Mouse (Mus musculus) spleen, postnatal 14 days (tissue): ENCODE measurements around the gene Ect2.
A peak's percentile ranks its signal among the peaks of the same experiment; 100 is the strongest.

Experiments
- DNase-seq, 2 experiments: peaks; one replicate each; pipeline ENCODE4 v3.0.0; 2021 to 2022; ENCODE audit warnings: low spot score in 2 of 2

Ect2 gene

DNA sequence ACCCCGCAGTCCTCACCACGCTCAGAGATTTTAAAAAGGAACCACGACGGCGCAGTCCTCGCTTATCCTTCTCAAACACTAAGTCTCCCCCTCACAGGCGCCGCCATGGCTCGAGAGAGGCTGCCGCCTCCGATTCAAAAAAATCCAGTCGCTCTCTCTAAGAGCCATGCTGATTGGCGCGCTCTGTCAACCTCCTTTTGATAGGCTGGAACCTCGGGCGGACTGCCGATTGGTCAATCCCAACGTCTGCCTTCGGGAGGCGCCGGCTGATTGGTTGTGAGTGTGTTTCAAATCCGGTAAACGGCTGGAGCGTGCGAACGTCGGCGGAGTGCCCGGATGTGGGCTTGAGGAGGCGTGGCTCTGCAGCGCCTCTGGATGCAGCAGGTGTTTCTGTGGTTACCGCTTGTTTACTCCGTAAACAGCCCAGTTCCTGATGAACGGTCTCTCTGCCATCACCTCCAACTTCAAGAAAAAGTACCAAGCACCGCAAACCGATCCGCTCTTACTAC, at the start of gene Ect2:
Ect2 (minus strand) TSS at position 178 of the 509 bp plus-strand sequence.
- DNase-seq = peak; percentile 96 to 97

DNA sequence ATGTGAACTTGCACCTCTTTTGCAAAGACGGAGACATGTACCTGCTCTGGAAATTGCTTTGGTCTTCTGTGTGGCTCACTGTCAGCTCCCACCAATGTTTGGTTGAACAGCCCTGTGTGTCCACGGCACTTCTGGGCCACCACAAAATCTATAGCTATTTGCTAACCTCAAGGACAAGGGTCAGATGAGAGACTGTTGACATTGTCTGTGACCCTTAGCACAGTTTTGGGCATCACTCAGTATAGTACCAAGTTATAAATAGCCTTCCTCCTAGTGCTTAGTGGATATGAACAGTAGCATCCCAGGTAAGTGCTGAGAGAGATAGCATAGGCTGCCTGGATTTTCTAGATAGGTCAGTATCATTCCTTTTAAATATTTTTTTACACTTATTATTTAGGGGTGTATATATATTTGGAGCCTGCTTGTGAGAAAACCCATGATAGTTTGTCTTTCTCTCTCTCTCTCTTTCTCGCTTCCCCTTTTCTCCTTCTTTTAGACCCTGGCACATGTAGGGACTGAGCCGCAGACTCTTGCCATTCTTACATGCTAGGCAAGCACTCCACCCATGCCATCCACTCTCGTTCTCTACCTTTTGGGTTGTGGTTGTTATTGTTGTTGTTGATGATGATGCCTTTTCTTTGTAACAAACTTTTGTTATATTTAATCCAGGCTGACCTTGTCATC, 48.2 kb upstream of the Ect2 start:
- DNase-seq = no peak

DNA sequence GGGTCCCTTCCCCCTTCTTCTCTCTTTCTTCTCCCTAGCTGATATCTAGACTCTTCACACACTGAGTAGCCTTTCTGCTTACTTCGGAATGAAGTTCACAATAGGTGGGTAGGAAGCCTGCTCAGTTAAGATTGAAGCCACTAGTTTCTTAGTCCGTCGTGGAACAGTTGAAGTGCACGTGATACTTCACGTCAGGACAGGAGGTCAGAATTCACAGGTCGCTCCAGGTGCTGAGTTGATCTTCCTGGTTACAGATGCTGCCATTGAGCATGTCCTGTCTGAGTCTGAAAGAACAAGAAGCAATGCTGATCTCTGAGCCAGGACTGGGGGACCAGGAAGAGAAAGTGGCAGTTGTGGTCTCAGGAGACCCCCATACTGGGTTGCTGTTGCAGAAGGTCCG, 45.4 kb upstream of the Ect2 start:
- DNase-seq = no peak

DNA sequence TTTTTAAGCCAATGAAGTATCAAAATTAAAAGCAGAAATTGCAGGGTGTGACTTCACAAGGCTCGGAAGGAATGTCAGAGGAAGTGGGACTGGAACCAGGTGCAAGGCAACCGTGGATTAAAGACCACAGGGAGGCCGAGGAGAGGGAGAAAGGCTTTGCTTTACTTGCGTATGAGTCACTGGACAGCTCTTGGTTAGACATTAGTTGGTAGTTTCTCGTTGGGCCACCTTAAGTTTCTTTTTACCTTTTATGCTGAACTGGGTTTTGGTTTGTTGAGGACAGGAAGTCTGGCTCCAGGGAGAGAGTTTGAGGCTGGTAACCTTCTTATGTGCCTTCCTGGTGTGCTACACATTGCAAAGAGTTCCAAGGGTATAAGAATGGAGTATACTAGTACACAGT, 44.1 kb upstream of the Ect2 start:
- no peak for DNase-seq

DNA sequence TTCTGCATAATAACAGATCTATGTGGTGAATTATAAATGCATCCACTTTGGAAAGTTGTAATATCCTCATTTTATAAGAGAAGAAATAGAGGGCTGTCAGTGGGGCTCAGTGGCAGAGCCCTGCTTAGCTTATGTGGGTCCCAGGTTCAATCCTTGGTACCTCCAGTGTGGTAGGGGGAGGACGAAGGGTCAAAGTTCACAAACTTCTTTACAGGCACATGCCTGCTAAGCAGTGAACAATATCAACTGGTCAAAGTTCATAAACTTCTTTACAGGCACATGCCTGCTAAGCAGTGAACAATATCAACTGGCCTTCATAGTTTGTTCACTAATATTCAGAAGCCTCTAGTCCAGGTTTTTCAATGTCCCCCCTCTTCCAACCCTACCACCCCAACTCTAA, 42.9 kb upstream of the Ect2 start:
- no peak for DNase-seq

DNA sequence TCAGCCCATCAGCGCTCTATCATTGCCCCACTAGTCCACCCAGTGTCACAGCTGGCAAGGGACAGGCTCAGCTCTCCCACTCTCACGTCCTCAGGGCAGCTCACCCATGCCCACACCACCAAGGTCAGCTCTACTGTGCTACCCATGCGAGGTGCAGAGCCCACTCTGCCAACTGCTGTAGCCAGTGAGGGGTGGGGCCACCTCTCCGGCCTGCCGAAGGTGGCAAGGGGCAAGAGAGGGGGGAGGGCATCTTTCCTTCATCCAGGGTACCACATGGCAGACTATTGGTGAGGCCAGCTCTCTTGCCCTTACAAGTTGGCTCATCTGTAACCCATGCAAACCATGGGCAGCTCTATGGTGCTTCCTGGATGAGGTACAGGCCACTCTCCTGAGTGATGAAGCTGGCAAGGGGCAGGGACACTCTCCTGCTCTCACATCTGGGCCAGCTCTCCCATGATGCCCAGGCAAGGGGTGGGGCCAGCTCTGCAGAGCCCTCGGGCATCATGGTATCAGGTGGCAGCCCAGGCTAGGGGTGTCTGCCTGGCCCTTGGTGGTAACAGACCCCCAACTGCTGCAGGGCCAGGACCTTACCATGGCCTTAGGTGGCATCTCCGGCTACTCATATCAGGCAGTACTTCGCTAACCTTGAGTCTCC, 42.0 kb upstream of the Ect2 start:
- no peak for DNase-seq

DNA sequence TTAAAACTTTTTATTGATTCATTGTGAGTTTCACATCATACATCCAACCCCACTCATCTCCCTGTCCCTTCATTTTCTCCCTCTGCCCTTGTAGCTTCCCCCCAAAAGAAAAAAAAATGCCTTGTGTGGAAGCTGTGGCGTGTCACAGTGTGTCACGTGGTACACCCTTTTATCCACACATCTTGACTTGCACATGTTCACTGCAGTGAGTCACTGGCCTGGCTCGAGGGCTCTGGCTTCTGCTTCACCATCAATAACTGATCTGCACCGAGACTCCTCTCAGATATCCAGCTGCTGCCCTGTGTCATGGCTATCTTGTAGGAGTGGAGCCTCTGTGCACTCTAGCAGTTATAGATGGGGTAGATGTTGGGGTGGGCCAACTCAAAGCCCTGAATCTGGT, 41.5 kb upstream of the Ect2 start:
- no peak for DNase-seq

DNA sequence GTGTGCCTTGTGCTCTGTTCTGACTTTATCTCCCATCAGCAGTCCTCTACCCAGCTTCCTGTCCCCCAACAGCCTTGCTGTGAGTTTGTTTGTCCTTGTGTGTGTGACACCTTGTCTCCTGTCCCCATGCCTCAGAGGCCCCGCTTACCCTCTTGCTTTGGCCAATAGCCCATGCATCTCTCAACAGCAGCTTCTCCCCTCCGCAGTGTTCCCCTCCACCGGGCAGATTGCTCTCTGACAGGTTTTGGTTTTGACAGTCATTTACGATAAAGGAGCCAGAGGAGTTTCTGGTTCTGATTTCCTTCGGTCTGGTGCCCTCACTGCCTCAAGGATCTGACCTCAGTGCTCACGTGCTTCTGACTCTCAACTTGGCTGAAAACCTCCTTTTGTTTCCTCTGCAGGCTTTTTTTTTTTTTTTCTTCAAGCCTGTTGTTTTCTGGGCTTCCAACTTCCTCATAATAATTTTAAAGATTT, 40.2 kb upstream of the Ect2 start:
- no peak for DNase-seq

DNA sequence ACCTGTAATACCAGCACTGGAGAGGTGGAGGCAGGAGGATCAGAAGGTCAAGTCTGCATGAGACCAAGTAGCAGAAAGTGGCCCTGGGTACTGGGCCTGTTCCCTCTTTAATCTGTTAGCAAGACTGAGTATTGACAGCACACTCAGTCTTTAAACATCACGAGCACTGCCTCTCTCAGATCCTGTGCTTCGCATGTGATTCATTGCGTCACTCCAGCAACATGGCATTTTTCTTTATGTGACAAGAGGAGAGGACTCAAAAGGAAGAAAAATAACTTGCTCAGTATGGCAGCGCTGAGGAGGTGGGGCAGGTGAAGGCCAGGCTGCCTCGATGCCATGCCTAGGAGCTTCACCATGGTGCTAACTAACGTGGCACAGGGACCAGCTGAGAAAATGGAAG, 38.2 kb upstream of the Ect2 start:
- no peak for DNase-seq

DNA sequence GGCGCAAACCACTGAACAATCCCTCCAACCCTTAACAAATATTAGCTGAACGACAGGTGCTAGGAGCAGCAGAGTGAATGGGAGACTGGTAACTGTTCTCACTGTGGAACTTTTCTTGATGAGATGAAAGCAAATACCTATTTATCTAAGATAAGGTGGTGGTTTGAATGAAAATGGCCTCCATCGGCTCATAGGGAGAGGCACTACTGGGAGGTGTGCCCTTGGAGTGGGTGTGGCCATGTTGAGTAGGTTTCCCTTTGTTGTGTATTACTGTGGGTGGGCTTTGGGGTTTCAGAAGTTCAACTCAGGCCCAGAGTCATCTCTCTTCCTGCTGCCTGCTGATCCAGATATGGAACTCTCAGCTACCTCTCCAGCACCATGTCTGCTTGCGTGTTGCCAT, 37.2 kb upstream of the Ect2 start:
- no peak for DNase-seq

DNA sequence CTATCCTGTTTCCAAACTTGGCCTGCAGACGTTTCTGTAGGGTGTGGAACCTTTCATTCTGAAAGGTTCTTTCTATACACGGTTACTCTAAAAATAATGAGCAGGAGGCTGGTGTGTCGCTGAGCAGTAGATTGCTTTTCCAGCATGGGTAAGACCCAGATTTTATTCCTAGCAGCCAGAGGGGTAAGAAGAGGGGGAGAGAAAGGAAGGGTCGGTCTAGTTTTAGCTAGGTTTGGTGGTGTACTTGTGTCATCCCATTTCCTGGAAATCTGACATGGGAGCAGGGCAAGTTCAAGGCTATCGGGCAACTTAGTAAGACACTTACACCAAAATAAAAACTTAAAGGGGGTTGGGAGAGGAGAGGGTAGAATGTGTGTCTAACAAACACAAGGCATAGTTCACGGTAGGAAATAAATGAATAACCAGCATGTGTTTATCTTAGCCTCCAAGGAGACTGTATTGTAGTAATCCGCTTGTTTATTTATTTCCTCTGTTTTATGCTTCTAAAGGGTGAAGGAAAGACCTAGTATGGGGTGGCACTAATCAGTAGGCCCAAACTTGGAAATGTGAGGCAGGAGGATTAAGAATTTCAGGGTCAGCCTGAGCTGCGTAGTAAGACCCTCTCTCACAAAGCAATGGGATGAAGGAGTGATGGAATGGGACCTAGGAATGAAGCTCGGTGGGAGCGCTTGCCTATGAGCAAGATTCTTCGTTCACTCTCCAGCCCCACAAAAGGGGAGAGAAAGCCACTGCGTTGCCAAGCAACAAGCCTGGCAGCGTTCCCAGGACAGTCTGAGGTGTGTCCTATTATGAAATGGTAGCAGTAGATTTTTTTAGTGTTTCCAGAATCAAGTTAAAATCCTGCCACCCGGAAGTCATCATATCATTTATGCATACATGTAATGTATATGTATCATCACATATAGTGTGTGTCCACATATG, 35.9 kb upstream of the Ect2 start:
- no peak for DNase-seq

DNA sequence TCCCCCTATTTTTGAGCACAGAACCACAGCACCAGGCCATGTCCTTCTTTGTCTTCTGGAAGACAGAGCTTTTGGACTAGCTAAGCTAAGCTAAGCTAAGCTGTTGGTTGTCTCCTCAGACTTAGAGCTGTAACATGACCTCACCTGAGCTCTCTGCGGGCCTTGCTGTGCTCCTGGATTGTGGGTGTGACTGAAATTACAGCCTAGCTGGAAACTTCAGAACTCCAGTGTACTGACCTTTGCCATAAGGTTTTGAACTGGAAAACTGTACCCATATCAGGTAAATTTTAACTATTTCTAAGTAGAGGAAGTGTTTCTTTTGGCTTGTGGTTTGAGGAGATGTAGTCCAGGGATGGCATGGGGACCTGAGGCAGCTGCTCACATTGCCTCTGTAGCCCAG, 34.7 kb upstream of the Ect2 start:
- no peak for DNase-seq

DNA sequence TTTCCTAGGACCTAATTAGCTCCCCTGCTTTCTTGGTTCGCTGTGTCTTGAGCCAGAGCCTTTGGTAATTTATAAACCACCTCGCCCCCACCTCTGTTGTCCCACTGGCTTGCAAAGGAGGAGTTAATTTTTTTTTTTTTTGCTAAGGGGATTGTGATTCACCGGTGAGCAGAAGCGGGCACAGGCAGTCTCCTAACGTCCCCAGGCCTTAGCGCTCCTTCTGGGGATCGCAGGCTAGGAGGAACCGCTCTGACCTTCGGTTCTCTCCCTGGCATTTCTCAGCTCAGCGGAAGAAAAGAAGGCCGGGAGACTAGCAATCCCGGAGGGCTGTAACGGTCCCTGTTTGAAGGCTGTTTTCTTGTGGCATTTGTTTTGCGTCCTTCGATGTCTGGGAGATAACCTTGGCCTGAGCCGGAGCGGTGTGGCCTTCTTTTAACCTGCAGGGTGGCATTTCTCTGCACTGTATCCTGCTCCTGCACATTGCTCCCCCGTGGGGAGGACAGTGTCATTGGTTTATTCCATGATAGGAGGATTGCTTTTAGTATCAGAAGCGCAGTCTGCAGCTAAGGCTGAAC, 30.0 kb upstream of the Ect2 start:
- DNase-seq = no peak

DNA sequence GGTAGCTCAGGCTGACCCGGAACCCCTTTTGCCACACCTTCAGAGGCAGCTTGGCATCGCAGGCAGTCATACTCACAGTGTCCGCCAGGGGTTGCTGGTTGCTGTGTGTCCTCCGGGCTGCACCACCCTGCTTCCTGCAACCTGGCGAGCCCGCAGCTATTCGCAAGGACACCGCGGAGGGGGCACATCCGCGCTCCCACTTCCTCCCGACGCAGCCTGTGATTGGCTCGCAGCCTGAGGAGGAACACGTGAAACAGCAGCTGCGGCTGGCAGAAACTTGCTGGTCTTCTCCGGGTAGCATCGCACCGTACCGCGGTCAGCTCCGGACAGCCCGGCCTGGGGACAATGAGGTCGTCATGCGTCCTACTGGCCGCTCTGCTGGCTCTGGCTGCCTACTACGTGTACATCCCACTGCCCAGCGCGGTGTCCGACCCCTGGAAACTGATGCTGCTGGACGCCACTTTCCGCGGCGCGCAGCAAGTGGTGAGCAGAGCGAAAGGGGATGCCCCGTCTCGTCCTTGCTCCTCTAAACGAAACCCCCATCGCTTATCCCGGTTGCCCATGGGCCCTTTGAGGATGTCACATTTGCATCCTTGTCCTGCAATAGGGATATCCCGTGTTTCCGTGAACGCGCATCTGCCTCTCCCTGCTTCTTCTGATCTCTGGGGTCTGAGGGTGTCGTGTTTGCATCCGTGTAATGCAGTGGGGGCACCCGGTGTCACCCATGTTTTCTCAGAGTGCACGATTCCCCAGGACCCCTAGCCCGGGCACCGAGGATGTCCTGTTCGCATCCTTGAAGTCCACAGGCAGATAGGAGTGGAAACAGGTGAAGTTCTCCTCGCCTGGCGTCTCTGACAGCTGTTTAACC, 29.3 kb upstream of the Ect2 start, which contains the start of gene Nceh1:
Nceh1 (plus strand) TSS at position 233 of the 868 bp plus-strand sequence.
- peak; percentile 81 to 87 for DNase-seq

DNA sequence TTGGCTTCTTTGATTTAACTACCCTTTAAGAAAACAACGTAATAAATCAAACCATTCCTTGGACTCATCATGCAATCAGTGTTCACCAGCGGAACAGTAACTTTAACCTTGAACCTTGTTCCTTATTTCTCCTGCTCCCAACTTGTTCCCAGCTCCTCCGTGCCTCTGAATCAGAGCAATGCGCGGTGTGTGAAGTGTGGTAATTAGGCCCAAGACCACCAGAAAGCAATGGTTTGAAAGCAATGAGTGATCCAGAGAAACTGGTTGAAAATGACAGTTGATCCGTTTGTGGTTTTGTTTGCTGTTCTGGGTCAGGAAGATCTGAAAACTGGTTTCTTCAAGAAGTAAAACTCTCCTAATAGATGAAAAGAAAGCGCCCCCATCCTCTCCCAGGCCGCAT, 26.0 kb upstream of the Ect2 start:
- DNase-seq = no peak

DNA sequence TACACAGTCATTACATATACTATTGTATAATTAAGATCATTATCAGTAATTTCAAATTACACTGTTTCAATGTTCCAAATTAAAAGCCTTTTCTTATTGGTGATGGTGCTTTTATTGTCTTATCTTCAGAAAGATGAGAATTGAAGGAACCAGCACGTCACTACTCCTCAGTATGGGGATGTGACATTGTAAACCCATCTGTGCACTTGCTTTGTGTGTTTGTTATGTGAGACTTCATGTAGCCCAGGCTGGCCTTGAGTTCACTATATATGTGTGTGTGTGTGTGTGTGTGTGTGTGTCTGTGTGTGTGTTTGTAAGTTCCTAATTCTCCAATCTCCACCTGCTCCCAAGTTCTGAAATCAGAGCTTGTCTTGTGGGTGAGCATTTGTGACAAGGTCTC, 16.6 kb upstream of the Ect2 start:
- no peak for DNase-seq

DNA sequence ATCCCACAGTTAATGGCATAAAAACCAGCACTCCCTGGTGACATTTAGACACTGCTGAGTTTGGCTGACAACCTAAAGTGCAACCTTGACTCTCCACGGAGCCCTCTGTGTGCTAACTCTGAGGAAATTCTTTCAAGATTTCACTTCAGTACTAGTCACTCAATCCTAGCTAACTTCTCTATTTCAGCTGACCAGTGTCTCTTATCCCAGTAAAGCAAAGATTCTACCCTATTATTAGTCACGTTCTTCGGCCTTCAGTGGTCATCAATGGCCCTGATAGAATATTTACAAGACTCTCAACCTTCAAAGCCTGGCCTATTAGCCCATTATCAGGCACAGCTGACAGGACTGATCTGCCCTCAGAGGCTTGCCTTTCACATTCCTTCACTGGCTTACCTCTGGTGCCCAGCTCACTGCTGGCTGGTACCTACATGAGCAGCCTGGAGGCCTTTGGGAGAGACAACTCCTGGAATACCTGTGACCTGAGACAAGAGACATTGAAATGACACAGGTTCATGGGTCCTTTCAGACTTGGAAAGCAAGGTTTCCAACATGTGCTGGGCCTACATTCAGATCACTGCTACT, 11.9 kb upstream of the Ect2 start:
- DNase-seq = no peak

DNA sequence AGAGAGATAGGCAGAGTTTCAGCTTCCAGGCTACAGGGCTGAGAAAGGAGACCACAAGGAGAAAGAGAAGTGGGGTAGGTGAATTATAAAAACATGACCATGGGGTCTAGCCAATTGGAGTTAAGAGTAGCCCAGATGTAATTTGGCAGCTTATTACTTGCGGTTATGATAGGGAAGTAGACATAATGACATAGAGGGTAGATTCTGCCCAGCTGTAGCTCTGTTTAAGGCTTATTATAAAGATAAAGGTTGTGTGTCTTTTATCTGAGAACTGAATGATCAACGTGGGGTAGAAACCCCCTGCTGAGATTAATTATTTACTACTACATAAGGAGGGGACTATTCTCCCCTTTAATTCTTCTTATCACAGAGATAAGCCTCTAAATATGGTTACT, 8.7 kb upstream of the Ect2 start:
- DNase-seq = no peak

DNA sequence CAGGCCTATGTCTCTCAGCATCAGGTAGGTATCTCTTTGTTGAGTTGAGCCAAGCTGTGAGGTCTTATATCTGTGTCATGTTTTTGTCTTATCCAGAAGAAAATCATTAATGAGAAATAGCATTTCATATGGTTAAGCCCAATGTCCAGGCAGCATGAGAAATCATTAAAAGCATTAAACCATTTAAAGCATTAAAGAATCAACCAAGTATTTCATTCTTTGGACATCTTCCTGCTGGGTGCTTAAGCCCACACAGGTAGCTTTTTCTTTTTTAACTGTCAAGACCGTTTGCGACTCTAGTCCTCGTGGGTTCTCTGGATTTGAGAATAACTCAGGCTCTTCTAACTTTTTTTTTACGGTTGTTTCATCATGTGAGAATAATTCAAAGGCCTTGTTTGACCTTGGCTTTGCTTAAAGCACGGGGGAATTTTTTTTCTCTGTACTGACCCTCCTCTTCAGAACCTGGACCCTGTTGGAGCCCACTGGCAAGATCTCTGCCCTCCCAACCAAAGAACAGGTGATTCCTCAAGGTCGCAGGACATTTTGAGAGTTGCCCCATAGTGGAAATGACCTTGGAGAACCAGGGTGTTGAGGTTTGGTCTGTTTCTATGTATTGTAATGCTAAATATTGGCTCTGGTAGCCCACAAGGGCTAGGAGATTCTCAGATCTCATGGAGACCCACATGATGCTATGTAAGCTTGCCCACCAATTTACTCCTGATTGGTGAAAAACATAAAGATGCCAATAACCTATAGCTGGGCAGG, 8.1 kb upstream of the Ect2 start:
- no peak for DNase-seq

DNA sequence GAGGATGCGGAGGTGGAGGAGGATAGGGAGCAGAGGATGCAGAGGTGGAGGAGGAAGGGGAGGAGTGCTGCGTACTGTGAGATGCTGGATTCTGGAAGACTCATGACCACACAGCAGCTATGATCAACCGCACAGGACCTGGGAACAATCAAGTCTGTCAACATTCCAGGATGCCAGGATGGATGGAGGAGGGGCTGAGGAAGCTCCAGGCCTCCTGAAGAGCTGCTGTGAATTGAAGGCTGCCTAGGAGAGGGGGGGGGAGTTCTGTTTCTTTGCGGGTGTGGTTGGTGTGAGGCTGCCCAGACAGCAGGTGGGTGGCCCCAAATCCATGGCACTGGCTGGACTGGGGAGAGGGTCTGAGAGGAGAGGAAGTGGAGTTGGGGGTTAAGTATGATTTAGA, 5.2 kb upstream of the Ect2 start:
- DNase-seq = no peak
